Mouse (Mus musculus): ENCODE results near the gene Herc4.

The Herc4 gene

GRCm38 (mm10) chr10:63352111-63352510 lies 108.5 kb downstream of the Herc4 start:
- no peak for DNase-seq (ENCODE audit: low spot score)

DNA sequence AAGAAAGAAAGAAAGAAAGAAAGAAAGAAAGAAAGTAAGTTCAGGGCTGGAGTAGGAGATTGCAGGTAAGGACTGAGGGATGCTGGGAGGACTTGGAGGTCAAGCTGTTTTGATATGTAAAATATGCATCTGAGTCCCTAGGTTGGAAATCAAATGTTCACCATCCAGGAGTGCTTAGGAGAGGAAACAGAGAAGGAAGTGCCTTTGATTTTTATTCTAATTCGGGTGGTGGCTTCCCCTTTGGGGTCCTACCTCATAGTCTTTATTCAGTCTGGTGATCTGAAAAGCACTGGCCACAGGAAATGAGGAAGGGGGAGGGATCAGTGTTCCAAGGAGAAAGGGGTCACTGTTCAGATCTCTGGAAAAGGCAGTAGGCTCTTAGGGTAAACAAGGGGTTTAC lies 116.9 kb downstream of the Herc4 start:
- DNase-seq (ENCODE audit: low spot score), result no peak

DNA sequence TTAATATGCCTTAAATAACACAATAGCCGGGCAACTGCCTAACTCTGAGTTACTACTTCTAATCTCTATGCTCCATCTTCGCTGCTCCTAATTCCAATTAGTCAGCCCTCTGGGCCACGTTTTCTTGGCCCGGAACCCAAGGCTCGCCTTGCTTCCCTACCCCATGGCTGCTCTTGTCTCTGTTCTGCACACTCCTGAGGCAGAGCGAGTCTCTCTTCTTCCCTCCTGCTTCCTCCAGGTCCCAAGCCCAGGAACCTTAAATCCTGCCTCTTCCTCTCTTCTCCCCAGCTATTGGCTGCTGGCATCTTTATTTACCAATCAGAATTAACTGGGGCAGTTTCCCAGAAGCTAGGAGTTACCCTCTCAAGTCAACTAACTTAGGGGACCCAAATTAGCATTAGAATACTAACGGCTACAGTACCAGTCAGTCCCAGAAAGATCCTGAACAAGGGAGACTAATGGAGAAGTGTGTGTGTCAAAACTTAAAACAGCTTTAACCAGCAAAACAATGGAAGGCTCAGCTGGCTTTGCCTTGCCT lies 122.4 kb downstream of the Herc4 start:
- DNase-seq (ENCODE audit: low spot score), result no peak

GRCm38 (mm10) chr10:63367386-63367785 lies 123.8 kb downstream of the Herc4 start:
- DNase-seq (ENCODE audit: low spot score), result no peak
